Mouse (Mus musculus) adrenal gland, adult (tissue): ENCODE measurements at regions not wholly inside any gene's neighbourhood (a gene's known extent, or its start where the extent isn't known, plus 50 kb on each side); places are given as distances from the start of the nearest gene placed in this dataset.

ENCODE experiments used
- DNase-seq, 2 experiments: peaks; one replicate each; pipeline ENCODE4 v3.0.0; 2022 to 2023; ENCODE audit warnings: low spot score in 1 of 2; ENCODE audit not compliant: inconsistent age in 2 of 2

DNA sequence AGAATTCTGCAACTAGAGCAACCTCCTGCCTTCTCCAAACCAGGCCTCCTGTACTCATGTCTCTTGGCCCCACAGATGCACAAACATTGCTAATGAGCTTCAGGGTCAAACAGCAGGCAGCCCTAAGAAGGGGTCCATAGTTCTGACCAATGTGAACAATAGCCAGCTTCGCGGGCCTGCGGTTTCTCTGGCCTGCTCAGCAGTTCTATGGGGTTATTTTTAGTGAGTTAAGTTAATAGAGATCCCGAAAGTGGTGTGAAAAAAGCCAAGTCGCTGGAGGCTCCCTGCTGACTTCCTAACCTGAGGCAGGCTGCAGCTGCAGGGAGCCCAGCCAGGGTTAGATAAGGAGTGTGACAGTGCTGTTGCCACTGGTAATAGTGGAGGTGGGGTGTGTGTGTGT lies 106.6 kb downstream of the Pdcd6ip start:
- DNase-seq = no peak

DNA sequence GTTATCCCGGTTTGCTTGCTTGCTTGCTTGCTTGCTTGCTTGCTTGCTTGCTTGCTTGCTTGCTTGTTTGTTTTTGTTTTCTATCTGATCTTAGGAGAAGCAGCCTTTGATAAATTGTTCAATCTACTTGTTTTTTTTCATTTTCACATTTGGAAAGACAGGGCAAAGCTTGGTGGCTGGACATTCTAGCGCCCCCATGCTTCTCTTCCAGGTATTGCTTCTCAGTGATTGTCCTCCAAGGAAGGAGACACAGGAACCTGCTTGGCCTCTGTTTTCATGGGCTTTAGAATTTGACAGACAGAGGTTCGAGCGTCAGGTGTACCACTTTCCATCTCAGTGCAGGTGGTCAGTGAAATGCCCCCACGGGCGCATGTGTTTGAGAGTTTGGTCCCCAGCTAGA lies 120.8 kb downstream of the Pdcd6ip start:
- peak in 1 of 2 experiments; percentile 31 for DNase-seq

DNA sequence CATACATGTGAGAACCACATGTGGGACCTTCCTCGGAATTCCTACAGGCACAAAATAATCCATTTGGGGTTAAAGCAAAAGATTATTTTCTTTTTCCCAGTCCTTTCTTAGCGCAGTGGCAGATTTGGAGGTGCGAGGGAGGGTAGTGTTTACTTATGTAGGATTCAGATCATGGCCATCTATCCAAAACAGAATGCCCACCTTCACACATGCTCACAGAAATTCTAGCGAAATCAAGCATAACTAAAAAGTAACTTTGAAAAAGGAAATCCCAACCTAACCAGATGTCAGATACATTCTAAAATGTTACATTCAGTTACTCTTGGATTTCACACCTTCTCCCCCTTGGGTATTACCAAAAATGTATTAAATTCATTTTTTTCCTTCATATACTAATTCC lies 121.6 kb downstream of the Pdcd6ip start:
- no peak for DNase-seq

DNA sequence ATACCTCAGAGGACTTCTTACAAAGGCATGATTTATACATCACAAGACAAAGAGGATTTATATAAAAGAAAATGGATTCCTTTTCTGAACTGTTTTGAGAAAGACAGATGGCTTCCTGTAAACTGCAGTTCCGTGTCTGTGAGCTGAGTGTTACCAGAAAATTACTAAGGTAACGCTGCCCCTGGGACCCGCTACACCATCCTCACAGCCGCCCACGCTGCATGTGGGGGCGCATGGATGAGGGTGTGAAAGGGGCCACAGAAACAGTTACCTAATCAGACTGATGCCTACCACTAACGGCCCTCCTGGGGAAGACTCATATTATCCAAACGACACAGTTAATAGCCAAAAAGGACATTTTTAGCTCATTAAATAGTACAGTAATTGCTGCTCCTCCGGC lies 129.8 kb downstream of the Pdcd6ip start:
- no peak for DNase-seq

DNA sequence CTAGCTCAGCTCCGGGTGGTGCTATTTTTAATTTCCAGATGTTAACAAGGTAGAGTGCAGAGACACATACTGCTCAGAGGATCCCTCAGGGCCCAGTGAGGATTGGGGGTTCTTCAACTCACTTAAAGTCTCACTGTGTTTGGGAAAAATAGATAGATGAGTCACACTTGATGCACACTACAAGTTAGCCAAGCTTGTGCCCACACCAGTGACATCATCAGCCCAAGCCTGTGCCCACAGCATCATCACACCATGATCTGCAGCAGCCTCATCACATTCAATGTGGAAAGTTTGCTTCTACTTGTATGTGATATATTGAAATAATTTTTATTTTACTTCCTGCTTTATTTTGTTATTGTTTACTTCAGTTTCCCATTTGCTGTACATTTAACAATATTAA lies 139.2 kb downstream of the Pdcd6ip start:
- DNase-seq = no peak

DNA sequence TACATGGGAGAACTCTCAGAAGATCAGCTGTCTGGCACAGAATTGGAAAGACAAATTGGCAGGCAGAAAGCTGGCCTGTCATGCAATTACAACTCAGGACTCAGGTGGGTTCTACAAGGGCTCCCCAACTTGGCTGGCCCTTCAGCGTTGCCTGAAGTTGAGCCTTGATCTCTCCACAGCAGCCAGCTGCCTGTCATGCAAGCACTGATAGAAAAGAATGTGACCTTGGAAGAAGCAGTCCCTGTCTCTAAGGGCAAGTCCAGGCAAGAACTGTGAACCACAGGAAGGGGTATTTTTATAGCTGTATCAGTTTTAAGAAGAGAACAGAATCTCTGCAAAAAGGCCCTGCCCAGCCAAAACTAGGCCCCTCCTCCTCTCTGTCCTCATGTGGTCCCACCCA lies 140.4 kb downstream of the Pdcd6ip start:
- peak; percentile 11 to 53 for DNase-seq

DNA sequence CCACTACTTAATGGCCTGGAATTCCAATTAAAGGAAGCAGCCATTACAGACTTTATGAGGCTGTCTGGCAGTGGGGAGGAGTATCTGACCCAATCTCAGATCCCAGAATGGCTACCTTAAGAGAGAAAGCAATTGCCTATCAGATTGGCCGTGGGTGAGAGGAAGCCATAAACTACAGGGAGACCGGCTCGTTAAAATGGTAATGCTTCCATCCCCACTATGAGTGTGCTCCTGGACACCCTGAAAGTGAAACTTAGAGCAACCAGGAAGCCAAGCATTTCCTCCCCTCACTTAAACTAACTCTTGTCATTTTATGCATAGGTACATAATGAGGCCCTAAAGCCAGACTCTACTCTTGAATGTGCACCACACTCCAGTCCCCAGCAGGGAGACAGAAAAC lies 141.4 kb downstream of the Pdcd6ip start:
- DNase-seq = no peak

DNA sequence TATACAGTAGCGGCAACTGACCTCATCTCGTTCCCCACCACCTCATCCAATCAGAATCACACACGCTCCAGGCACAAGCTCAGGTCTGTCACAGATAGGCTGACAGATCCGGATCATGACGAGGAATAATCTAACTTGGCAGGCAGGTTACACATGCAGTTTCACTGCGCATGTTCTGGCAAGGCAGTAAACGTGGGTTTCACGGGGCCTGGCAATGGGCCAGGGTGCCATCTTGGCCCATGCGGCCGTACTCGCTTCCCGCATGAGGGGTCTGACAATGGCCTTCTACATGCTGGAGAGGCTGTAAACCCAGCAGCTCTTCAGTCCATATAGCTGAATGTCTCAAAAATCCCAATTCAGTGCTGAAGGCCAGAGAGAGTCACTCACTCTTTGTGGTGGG lies 154.1 kb downstream of the Pdcd6ip start:
- DNase-seq = no peak

DNA sequence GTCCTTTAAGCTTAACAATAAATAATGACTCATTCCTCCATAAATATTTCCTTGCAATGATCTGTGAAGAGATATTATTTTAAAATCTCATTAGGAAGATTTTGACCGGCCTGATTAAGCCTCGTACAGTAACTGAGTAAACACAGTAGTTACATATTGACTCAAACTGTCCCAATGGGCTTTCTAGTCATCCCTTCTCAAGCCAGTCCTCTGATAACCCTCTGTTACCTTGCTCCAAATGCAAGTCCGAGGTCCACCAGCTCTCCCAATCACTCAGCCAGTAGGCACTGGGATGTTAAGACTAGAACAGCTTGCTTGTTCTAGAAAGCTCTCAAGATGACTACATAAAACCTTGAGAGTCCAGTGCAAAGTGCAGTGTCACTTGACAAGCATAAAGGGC lies 160.6 kb downstream of the Pdcd6ip start:
- DNase-seq = no peak

DNA sequence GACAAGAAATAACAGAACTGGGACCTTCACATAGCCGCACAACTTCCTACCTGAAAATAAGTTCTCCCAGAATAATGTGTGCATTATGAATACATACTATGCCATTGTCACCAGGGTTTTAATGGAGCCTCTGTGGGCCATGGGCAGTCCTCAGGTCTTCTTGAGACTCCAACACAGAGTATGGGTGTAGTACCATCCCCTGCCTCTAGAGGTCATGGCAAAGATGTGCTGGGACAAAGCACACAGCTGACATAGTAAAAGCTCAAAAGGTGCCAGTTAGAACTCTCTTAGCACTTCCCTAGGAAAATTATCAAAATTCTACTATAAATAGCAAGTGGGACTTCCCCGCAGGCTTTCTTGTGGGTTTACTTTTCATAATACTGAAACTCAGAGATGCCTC lies 179.5 kb downstream of the Pdcd6ip start:
- DNase-seq = peak; percentile 30 to 80

DNA sequence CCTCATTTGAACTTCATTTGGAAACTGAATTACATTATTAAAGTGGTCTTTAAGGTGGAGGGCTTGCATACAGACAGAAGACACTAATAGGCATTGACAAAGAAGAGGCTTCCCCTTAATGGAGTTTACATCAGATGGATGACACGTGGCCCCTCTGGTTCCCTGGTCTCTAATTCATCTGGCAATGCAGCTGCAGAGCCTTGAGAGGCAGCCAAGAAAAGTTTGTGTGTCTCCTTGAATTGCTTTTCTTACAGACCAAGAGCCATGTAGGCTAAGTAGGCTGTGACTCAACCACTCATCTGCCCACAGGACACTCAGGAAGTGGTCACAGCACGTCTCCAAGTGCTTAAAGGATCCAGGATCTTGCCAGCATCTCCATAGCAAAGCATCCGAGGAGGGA lies 183.8 kb downstream of the Pdcd6ip start:
- no peak for DNase-seq

DNA sequence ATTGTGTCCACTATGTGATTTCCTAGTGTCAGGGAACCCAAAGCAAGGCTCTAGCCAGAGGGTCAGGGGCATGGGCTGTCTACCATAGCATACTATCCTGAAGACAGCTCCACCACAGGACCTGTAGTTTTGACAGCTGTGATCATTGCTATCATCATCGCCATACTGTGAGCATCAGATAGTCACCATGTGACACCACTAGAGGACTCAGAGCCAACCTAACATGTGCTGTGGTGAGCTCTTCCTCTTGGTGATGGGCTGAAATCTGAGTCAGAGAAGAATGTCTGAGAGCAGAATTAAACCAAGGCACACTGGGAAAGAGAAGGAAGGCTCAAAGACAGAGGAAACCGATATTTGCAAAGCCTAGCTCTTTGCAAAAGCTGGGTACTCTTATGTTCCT lies 184.9 kb downstream of the Pdcd6ip start:
- no peak for DNase-seq

DNA sequence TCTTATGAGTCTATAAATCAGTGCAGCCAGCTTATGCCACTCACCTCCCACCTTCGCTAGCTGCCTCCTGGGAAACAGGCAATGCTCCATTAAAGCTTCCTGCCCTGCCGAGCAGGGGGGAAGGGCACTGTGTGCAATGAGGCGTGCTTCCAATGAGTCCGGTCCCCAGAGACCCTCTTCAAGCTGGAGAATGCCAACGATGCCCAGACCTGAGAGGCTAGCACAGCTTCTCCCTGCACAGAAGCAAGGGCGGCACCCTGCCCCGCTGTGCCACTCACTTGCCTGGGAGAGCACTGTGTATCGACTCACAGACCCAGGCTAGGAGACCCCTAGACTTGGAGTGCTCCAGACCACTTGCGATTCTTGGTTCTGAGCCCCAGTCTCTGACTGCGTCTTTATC lies 188.3 kb downstream of the Pdcd6ip start:
- no peak for DNase-seq

DNA sequence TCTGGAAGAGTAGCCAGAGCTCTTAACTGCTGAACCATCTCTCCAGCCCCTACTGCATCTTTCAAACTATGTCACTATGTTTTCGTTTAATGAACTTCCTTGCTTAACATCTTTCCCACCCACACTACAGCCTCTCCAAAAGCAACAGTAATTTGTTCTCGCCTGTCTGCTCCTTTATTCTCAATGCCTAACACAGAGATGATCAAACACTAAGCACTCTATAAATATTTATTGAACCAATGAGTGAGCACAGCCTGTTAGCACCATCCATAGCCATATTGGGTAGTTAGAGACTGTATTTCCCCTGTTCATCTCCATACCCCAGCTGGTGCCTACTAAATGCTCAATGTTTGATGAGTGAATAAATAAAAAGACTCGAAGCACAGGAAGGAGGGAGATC lies 189.6 kb downstream of the Pdcd6ip start:
- no peak for DNase-seq

DNA sequence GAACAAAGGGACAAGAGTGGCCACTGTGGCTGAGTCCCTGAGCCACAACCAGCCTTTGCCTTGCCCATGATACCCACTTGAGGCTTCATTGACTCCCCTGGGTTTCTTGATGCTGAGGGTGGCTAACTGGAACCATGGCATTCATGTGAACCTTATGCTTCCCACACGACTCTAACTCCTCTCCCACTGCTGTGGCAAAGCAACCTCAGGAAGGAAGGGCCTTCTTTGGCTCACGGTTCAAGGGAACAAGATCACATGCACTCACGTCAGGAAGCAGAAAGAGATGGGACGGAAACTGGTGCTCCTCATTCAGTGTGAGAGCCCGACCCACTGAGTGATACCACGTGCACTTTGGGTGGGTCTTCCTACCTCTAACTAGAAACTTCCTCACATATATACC lies 190.3 kb downstream of the Pdcd6ip start:
- DNase-seq = no peak

DNA sequence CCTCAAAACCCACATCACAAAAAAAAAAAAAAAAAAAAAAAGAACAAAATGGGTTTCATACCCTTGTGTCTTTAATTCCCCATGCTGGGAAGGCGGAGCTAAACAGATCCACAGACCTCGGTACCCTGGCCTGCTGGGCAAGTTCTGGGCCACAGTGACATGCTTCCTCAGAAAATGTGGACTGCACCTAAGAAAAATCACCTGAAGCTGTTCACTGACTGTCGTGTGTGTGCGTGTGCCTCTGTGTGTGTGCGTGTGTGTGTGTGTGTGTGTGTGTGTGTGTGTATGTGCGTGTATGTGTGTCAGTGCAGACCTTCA lies 192.4 kb downstream of the Pdcd6ip start:
- no peak for DNase-seq

DNA sequence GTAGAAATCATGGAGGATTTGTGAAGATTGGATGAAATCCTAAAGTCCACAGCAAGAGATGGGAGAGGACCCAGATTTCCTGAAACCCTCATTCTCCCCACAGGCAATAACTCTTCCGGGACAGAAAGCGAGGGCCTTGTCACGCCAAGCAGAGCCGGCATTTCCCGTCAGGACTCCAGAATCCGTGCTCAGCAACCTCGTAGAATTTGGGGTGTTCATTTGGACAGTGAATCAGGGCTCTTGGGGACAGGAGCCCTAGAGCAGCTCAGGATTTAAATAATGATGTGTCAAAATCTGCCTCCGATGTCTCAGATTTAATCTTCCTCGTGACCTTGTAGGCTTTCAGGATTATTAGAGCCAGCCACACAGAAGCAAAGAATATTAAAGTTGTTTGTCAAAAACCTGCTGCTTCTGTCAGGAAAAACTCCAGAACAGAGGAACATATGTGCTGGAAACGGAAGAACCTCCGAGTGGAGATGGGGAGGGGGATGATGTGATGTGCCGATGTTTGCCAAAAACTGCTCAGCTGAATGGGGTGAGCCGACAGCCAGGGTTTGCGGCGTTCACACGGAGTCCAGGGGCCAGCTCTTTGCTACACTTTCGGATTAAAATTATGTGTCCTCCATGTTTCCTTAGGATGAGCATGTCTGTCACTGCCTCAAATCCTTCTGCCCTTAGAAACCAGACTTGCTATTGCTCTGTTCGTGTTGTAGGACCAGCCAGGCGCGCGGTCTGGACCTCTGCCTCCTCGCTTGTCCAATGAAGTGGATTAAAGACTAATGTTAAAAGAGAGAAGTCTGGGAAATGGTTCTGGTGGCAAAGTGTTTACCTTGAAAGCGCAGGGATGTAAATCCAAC lies 193.0 kb downstream of the Pdcd6ip start:
- DNase-seq = no peak

DNA sequence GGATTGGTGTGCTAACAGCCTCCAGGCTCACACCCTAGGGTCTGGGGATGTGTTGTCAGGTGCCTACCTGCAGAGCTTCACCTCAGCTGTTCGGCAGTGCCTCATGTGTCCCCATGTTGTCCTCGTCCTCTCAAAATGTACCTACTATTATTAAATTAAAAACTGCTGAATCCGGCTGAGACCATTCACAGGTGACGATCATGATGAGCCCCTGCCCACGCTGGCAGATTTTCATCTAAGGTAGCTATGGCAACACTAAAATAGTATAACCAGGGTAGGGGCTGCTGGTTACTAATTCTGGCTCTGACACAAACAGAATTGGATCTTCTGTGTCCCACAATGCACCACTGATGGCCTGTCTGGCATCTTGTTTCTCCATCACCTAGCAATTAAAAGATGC lies 196.8 kb downstream of the Pdcd6ip start:
- no peak for DNase-seq

DNA sequence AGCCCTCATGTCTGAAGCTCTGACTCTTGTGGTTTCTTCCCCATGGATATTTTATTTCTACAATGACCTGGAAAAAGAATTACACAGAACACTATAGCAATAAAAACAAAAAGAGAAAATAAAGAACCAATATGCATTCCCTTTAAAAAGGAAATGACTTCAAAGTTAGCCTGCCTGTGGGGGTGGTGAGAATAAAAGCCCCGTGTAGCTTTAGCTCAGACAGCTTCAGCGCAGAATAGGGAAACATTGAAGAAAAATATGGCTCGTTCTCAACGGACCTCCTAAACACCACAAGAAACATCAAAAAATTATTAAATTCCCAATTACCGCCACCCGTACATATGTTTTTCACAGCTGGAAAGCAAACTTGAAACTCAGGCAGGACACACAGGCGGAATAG lies 198.7 kb downstream of the Pdcd6ip start:
- DNase-seq = no peak

DNA sequence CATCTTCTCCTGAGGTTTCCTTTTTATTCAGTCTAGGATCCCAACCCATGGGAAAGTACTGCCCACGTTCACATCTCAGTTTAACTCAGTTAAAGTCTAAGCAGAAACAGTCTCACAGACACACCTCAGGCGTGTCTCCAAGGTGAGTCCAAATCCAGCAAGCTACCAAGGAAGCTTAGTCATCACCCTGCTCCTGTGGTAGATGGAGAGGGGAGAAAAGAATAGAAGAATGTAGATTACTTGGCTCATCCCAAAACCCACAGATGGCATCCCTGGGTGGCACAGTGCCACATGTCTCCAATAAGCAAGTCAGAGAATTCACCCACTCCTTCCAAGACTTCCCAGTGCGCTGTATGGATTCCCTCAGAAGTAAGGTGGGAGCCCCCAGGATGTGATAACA lies 199.2 kb downstream of the Pdcd6ip start:
- no peak for DNase-seq

DNA sequence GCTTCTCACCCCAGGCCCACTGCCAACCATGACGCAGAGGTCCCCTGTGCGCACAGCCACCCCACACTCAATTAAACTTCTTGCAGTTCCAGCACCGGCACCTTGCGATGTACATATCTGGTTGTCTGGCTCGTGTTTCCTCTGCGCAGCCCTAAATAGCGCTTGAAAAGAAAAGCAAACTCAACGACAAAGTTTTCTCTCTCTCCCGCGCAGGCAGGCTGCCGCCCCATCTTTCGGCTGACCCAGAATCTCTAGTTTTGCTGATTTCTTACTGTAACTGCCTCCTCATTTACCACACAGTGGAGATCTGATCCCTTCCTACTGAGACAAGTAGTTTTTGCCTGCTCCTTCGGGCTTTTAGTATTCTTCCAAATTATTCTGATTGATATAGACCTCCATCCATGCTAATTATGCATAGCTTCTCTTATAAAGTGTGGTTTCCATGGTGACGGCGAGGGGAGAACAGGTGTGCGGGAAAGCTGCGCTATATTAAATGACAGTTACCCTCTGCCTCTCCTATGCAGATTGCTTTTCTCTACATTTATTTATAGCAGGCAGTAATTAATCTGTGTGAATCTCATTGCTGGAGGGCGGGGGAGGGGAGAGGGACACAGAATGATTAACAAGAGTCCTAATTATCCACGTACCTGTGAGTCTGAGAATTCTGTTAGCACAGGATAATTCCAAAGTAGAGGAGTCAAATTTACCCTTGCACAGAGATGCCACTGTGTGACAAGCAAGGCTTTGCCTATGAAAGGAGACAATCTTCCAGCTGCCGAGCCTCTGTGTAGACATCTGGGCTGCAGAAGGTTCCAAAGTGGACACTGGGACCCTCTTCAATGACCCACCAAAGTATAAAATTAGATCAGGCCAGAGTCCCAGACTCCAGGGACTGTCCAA lies 200.2 kb downstream of the Pdcd6ip start:
- DNase-seq = no peak

DNA sequence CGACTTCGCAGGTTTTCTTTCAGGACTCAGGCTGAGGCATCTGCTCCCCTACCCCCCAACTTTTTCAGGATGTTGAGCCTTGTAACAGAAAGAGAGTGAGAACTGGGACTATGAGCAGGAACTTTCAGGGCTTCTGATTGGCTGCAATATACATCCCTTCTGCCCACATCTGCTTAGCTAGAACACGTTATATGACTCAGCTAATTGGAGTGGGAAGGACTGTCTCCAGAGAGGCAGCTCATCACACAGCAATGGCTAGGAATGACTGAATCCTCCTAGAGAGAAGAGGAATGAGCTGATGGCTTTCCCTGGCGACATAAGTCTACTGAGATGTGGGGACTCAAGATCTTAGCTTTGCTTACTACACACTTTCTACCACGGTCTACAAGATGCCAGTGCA lies 208.8 kb downstream of the Pdcd6ip start:
- no peak for DNase-seq
